Mouse (Mus musculus) embryo, embryonic 10.5 days (tissue): Measurements from ENCODE around the gene Otulin.

Experiments
- DNase-seq: peaks from one replicate; pipeline ENCODE4 v3.0.0-alpha.2; 2015; ENCODE audit warnings: low spot score

Gene Otulin

GRCm38 (mm10) chr15:27503221-27503620 is 127.3 kb downstream of the Otulin start:
- DNase-seq = no peak

DNA sequence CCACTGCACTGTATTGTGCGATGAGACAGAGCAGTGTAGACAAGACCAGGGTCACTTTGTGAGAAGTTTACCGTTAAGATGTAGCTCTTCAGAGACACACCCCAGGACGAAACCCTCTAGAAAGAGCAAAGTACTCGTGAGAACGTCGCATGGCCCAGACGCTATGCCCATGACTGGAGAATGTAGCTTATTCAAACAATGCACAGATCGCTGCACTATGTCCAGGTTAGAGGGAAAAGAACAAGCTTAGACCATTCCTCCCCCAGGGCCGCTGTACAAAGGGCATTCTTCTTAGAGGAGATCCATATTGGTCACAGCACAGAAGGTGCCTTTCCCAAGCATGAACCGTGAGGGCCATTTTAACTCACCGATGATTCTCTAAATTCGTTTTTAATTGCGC is 128.2 kb downstream of the Otulin start:
- DNase-seq = no peak

DNA sequence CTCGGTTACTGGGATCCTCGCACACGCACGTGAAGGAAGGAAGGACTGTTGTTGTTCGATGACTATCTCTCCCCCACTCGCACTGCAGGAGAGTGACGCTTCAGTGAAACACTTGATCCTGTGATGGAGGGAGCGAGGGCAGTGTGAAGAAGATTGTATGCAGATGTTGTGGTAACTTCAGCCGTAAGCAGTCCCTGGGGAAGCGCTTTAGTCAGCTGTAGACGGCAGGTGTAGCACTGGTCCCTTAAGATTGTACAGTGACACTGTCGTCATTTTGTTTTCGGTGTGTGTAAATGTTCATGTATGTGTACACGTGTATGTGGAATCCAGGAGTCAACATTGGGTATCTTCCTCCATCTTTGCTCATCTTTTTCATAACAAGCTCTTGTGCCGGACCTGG is 130.1 kb downstream of the Otulin start:
- DNase-seq = no peak

- no peak for DNase-seq
Observed at GRCm38 (mm10) chr15:27498078-27498477, 132.4 kb downstream of the Otulin start.

- DNase-seq = peak; percentile 40
Observed at GRCm38 (mm10) chr15:27497300-27497997, 133.0 kb downstream of the Otulin start.

GRCm38 (mm10) chr15:27496596-27497299 is 133.7 kb downstream of the Otulin start:
- no peak for DNase-seq

DNA sequence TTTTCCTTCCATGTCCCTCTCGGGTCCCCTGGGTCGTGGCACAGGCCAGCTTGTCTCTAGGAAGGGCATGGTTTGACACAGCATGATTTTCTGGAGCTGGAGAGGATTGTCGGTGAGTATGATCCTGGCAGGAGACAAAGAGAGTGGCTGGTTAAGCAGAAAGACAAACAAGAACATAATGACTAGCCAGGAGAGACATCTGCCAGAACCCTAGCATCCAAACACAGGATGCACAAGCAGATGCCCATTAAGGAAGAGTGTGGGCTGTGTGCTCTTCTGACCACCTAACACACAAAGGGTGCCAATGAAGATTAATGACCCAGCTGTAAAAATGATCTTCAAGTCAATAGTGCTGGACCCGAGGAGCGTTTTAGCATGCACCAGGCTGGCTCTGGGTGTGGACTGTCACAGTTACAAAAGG is 134.5 kb downstream of the Otulin start:
- DNase-seq = peak; percentile 59

DNA sequence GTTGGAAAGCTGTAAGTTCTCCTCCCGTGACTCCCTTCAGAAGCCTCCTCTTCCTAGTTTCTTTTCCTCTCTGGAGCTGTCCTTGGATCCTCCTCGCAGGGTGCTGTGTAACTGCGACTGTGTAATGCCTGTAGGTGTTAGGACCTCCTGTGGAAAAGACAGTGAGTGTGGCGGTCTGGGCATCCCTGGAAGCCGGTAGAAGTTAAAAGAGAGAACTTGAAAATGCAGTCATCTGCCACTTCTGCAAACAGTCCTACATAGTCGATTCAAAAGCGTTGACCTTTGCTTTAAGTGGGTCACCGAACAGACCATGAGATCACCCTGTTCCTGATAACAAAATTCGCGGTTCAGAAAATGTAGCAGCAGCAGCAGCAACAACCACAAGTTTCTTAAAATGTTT is 137.0 kb downstream of the Otulin start:
- peak; percentile 38 for DNase-seq

GRCm38 (mm10) chr15:27492734-27493133 is 137.8 kb downstream of the Otulin start:
- no peak for DNase-seq
